Mouse (Mus musculus) neural tube, embryonic 12.5 days (tissue): ENCODE data around the gene Sv2c. TPM values are rescaled to one million over a fixed set of nuclear protein-coding genes. Genes with fewer than 3 reads are reported as not detected.

Source experiments
- ATAC-seq: fragments of 200-750 bp; cut with Nextera tagmentation; 2 replicates; pipeline ENCODE4 v1.8.0; 2017; ENCODE audit warnings: low read depth, mild to moderate bottlenecking, moderate TSS enrichment, moderate library complexity; ENCODE audit not compliant: low FRiP score
- H3K27ac ChIP-seq: fragments of 300-500 bp; sonication (generic); 2 replicates; pipeline ENCODE4 v1.5.1; 2016
- H3K27me3 ChIP-seq: fragments of 300-500 bp; sonication (generic); replicated peaks from 2 replicates; pipeline ENCODE4 v1.6.1; 2016; ENCODE audit warnings: mild to moderate bottlenecking
- H3K36me3 ChIP-seq: fragments of 300-500 bp; sonication (generic); 2 replicates; pipeline ENCODE4 v1.6.1; 2016; ENCODE audit warnings: mild to moderate bottlenecking
- H3K4me1 ChIP-seq: fragments of 300-500 bp; sonication (generic); 2 replicates; pipeline ENCODE4 v1.6.1; 2016
- H3K4me2 ChIP-seq: fragments of 300-500 bp; sonication (generic); replicated peaks from 2 replicates; pipeline ENCODE4 v1.6.1; 2016; ENCODE audit warnings: mild to moderate bottlenecking
- H3K4me3 ChIP-seq: fragments of 300-500 bp; sonication (generic); 2 replicates; pipeline ENCODE4 v1.5.1; 2016
- H3K9ac ChIP-seq: fragments of 300-500 bp; sonication (generic); 2 replicates; pipeline ENCODE4 v1.6.1; 2016; ENCODE audit warnings: mild to moderate bottlenecking
- H3K9me3 ChIP-seq: fragments of 300-500 bp; sonication (generic); 2 replicates; pipeline ENCODE4 v1.6.1; 2016; ENCODE audit warnings: mild to moderate bottlenecking
- WGBS: fragments of 180-500 bp; shearing (Covaris S2); methylation state at CpG from one replicate; pipeline ENCODE4 v1.1.7; 2016; 5-methylcytosine and 5-hydroxymethylcytosine counted together
- polyA plus RNA-seq: library from polyadenylated mRNA; unstranded; fragments of >200 nt; fragmentation: Nextera tagmentation; extraction: Ambion mirVana; gene quantifications from 2 replicates; pipeline ENCODE4 v1.2.1, GENCODE M21; 2016

Gene Sv2c
- 16.3 and 16.4 TPM in 2 replicates for polyA plus RNA-seq

GRCm38 (mm10) chr13:96132401-96132816, at the start of gene Sv2c:
Sv2c (minus strand) TSS chr13:96132577.
- H3K4me3 ChIP-seq, result peak within 1 kb of the TSS; percentile 55
- H3K4me2 ChIP-seq, result peak within 1 kb of the TSS; percentile 88
- under 1% methylated on average over 44 of the region's 44 CpGs for WGBS
- H3K27ac ChIP-seq, result peak within 1 kb of the TSS; percentile 26; the same call in 1 of the 2 replicates
- H3K9me3 ChIP-seq, result no peaks in the 10 kb centered on the region
- H3K36me3 ChIP-seq, result no peaks in the 10 kb centered on the region
- peak within 1 kb of the TSS; percentile 67 for H3K9ac ChIP-seq
- peak; percentile 73 for ATAC-seq
- peaks cover 35% of the 10 kb centered on the region for H3K27me3 ChIP-seq
- peaks cover 16% of the 10 kb centered on the region for H3K4me1 ChIP-seq

- 57% methylated on average over 13 of the region's 13 CpGs for WGBS
- Histone ChIP-seq H3K4me2 (peak overlapping the region; percentile 22; the same call in 1 of the 2 replicates), H3K4me3 (no peak overlapping the region), H3K36me3 (no peaks in the 10 kb centered on the region), H3K9ac (no peak overlapping the region), H3K27ac (no peak overlapping the region; the same call in 1 of the 2 replicates), H3K27me3 (no peaks in the 10 kb centered on the region), H3K4me1 (no peaks in the 10 kb centered on the region), H3K9me3 (no peaks in the 10 kb centered on the region)
- ATAC-seq, result peak; percentile 67
These were observed 48.3 kb upstream of the Sv2c start for GRCm38 (mm10) chr13:96180671-96181161.

- H3K27ac ChIP-seq, result no peak overlapping the region
- no peak overlapping the region for H3K4me3 ChIP-seq
- no peaks in the 10 kb centered on the region for H3K9me3 ChIP-seq
- ATAC-seq, result peak; percentile 63; the same call in 1 of the 2 replicates
- no peak overlapping the region for H3K9ac ChIP-seq
- no peak overlapping the region for H3K4me2 ChIP-seq
- no peaks in the 10 kb centered on the region for H3K36me3 ChIP-seq
- H3K27me3 ChIP-seq, result no peaks in the 10 kb centered on the region
- WGBS, result 59% methylated on average over 8 of the region's 8 CpGs
- no peaks in the 10 kb centered on the region for H3K4me1 ChIP-seq
These were observed 43.3 kb upstream of the Sv2c start for GRCm38 (mm10) chr13:96175591-96176212.

GRCm38 (mm10) chr13:96173686-96174085, 41.3 kb upstream of the Sv2c start:
- 89% methylated on average over 3 of the region's 3 CpGs for WGBS
- Histone ChIP-seq H3K27ac (no peak overlapping the region), H3K9me3 (no peaks in the 10 kb centered on the region), H3K36me3 (no peaks in the 10 kb centered on the region), H3K27me3 (no peaks in the 10 kb centered on the region), H3K9ac (no peak overlapping the region), H3K4me3 (no peak overlapping the region), H3K4me1 (no peaks in the 10 kb centered on the region), H3K4me2 (no peak overlapping the region)
- no peak for ATAC-seq

- no peaks in the 10 kb centered on the region for H3K36me3 ChIP-seq
- H3K4me1 ChIP-seq, result no peaks in the 10 kb centered on the region
- no peaks in the 10 kb centered on the region for H3K27me3 ChIP-seq
- no peak overlapping the region for H3K27ac ChIP-seq
- no peaks in the 10 kb centered on the region for H3K9me3 ChIP-seq
- no peak overlapping the region for H3K4me2 ChIP-seq
- no peak overlapping the region for H3K4me3 ChIP-seq
- 92% methylated on average over 3 of the region's 3 CpGs for WGBS
- no peak overlapping the region for H3K9ac ChIP-seq
- ATAC-seq, result no peak
These were observed 39.9 kb upstream of the Sv2c start for GRCm38 (mm10) chr13:96172290-96172689.

GRCm38 (mm10) chr13:96168991-96169665, 36.8 kb upstream of the Sv2c start:
- ATAC-seq, result no peak
- WGBS, result 60% methylated on average over 11 of the region's 11 CpGs
- no peak overlapping the region for H3K27ac ChIP-seq
- no peak overlapping the region for H3K9ac ChIP-seq
- H3K4me2 ChIP-seq, result no peak overlapping the region
- no peaks in the 10 kb centered on the region for H3K4me1 ChIP-seq
- H3K4me3 ChIP-seq, result no peak overlapping the region
- no peaks in the 10 kb centered on the region for H3K27me3 ChIP-seq
- no peaks in the 10 kb centered on the region for H3K9me3 ChIP-seq
- no peaks in the 10 kb centered on the region for H3K36me3 ChIP-seq

GRCm38 (mm10) chr13:96166593-96166992, 34.2 kb upstream of the Sv2c start:
- H3K27ac ChIP-seq, result no peak overlapping the region
- 72% methylated on average over 2 of the region's 2 CpGs for WGBS
- H3K27me3 ChIP-seq, result no peaks in the 10 kb centered on the region
- H3K36me3 ChIP-seq, result no peaks in the 10 kb centered on the region
- H3K4me1 ChIP-seq, result no peaks in the 10 kb centered on the region
- no peak overlapping the region for H3K9ac ChIP-seq
- H3K9me3 ChIP-seq, result no peaks in the 10 kb centered on the region
- no peak overlapping the region for H3K4me3 ChIP-seq
- no peak overlapping the region for H3K4me2 ChIP-seq
- no peak for ATAC-seq

GRCm38 (mm10) chr13:96133363-96134100, 1.2 kb upstream of the Sv2c start:
- H3K36me3 ChIP-seq, result no peaks in the 10 kb centered on the region
- peaks cover 35% of the 10 kb centered on the region for H3K27me3 ChIP-seq
- peak overlapping the region; percentile 88 for H3K4me2 ChIP-seq
- peak overlapping the region; percentile 67 for H3K9ac ChIP-seq
- H3K9me3 ChIP-seq, result no peaks in the 10 kb centered on the region
- H3K27ac ChIP-seq, result 0 out of 2 replicates have a peak overlapping the region, but pooled peaks have one; percentile 26
- ATAC-seq, result peak; percentile 31; the same call in 1 of the 2 replicates
- H3K4me3 ChIP-seq, result peak overlapping the region; percentile 55
- 4% methylated on average over 28 of the region's 28 CpGs for WGBS
- H3K4me1 ChIP-seq, result peaks cover 16% of the 10 kb centered on the region

- Histone ChIP-seq H3K9ac (peak overlapping the region; percentile 67), H3K27ac (0 out of 2 replicates have a peak overlapping the region, but pooled peaks have one; percentile 26), H3K27me3 (peaks cover 35% of the 10 kb centered on the region), H3K9me3 (no peaks in the 10 kb centered on the region), H3K4me3 (peak overlapping the region; percentile 55), H3K4me1 (peaks cover 16% of the 10 kb centered on the region), H3K4me2 (peak overlapping the region; percentile 88), H3K36me3 (no peaks in the 10 kb centered on the region)
- peak; percentile 51 for ATAC-seq
- under 1% methylated on average over 15 of the region's 15 CpGs for WGBS
These were observed 456 bp upstream of the Sv2c start for GRCm38 (mm10) chr13:96132833-96133232.

GRCm38 (mm10) chr13:96131911-96132310, 466 bp downstream of the Sv2c start:
- no peak; the same call in 1 of the 2 replicates for ATAC-seq

GRCm38 (mm10) chr13:96131050-96131449, 1.3 kb downstream of the Sv2c start:
- peaks cover 16% of the 10 kb centered on the region for H3K4me1 ChIP-seq
- peak overlapping the region; percentile 55 for H3K4me3 ChIP-seq
- WGBS, result under 1% methylated on average over 28 of the region's 30 CpGs
- H3K27me3 ChIP-seq, result peaks cover 35% of the 10 kb centered on the region
- H3K9ac ChIP-seq, result peak overlapping the region; percentile 67
- no peaks in the 10 kb centered on the region for H3K36me3 ChIP-seq
- no peaks in the 10 kb centered on the region for H3K9me3 ChIP-seq
- peak; percentile 80 for ATAC-seq
- 0 out of 2 replicates have a peak overlapping the region, but pooled peaks have one; percentile 7 for H3K27ac ChIP-seq
- peak overlapping the region; percentile 88 for H3K4me2 ChIP-seq

More at GRCm38 (mm10) chr13:96131911-96132310, 466 bp downstream of the Sv2c start:
- under 1% methylated on average over 19 of the region's 19 CpGs for WGBS
- Histone ChIP-seq H3K4me3 (peak overlapping the region; percentile 55), H3K27ac (peak overlapping the region; percentile 20; the same call in 1 of the 2 replicates), H3K4me1 (peaks cover 16% of the 10 kb centered on the region), H3K9ac (peak overlapping the region; percentile 67), H3K9me3 (no peaks in the 10 kb centered on the region), H3K27me3 (peaks cover 35% of the 10 kb centered on the region), H3K4me2 (peak overlapping the region; percentile 88), H3K36me3 (no peaks in the 10 kb centered on the region)

GRCm38 (mm10) chr13:96129081-96129480, 3.3 kb downstream of the Sv2c start:
- no peak overlapping the region for H3K27ac ChIP-seq
- H3K27me3 ChIP-seq, result peaks cover 35% of the 10 kb centered on the region
- no peak overlapping the region for H3K4me3 ChIP-seq
- no peaks in the 10 kb centered on the region for H3K9me3 ChIP-seq
- H3K36me3 ChIP-seq, result no peaks in the 10 kb centered on the region
- no peak overlapping the region for H3K9ac ChIP-seq
- H3K4me1 ChIP-seq, result peaks cover 16% of the 10 kb centered on the region
- H3K4me2 ChIP-seq, result peak overlapping the region; percentile 88
- WGBS, result 81% methylated on average over 3 of the region's 3 CpGs
- ATAC-seq, result no peak
